Mouse (Mus musculus) myocyte (in vitro differentiated cells): ENCODE measurements around the gene Scgb1b15.
"Not testable (repeated sequence)": the region's sequence is repeated elsewhere in the genome, so short reads cannot be mapped to it uniquely, and the experiment has no call there.

ENCODE experiments used
- CEBPB ChIP-seq: IDR thresholded peaks from 2 replicates; pipeline ENCODE4 v1.6.1; 2011; ENCODE audit warnings: mild to moderate bottlenecking, moderate library complexity; ENCODE audit not compliant: poor library complexity, insufficient read depth, severe bottlenecking
- E2F4 ChIP-seq: IDR thresholded peaks from one replicate; pipeline ENCODE4 v1.6.1; 2011; ENCODE audit warnings: mild to moderate bottlenecking, control low read depth, moderate library complexity; ENCODE audit not compliant: insufficient read depth
- MAX ChIP-seq: IDR thresholded peaks from one replicate; pipeline ENCODE4 v1.6.1; 2011; ENCODE audit warnings: low read depth, mild to moderate bottlenecking, control low read depth
- MYOD1 ChIP-seq, 3 experiments: IDR thresholded peaks; one replicate each; pipeline ENCODE4 v1.6.1; 2011; ENCODE audit warnings: control low read depth in 2 of 3, low read depth in 2 of 3, mild to moderate bottlenecking in 2 of 3, moderate library complexity in 1 of 3; ENCODE audit not compliant: insufficient read length in 2 of 3, control insufficient read depth in 1 of 3
- MYOG ChIP-seq, 3 experiments: IDR thresholded peaks; one replicate each; pipeline ENCODE4 v1.6.1; 2011; ENCODE audit warnings: control low read depth in 2 of 3, low read depth in 2 of 3, mild to moderate bottlenecking in 2 of 3; ENCODE audit not compliant: insufficient read length in 2 of 3, control insufficient read depth in 1 of 3, insufficient read depth in 1 of 3
- POLR2A ChIP-seq: IDR thresholded peaks from one replicate; pipeline ENCODE4 v1.6.1; 2011; ENCODE audit warnings: low read depth, mild to moderate bottlenecking, control low read depth, moderate library complexity; ENCODE audit not compliant: insufficient read length
- POLR2AphosphoS2 ChIP-seq: IDR thresholded peaks from one replicate; pipeline ENCODE4 v1.6.1; 2011; ENCODE audit warnings: low read depth, control low read depth; ENCODE audit not compliant: insufficient read length
- SRF ChIP-seq: IDR thresholded peaks from one replicate; pipeline ENCODE4 v1.6.1; 2011; ENCODE audit warnings: low read depth; ENCODE audit not compliant: control insufficient read depth, insufficient read length
- TCF12 ChIP-seq: IDR thresholded peaks from one replicate; pipeline ENCODE4 v1.6.1; 2011; ENCODE audit warnings: mild to moderate bottlenecking, control low read depth; ENCODE audit not compliant: poor library complexity, insufficient read depth, severe bottlenecking
- TCF3 ChIP-seq: IDR thresholded peaks from one replicate; pipeline ENCODE4 v1.6.1; 2011; ENCODE audit warnings: low read depth, control low read depth; ENCODE audit not compliant: insufficient read length
- USF1 ChIP-seq: IDR thresholded peaks from one replicate; pipeline ENCODE4 v1.6.1; 2011; ENCODE audit warnings: low read depth, mild to moderate bottlenecking, control low read depth, moderate library complexity

DNA sequence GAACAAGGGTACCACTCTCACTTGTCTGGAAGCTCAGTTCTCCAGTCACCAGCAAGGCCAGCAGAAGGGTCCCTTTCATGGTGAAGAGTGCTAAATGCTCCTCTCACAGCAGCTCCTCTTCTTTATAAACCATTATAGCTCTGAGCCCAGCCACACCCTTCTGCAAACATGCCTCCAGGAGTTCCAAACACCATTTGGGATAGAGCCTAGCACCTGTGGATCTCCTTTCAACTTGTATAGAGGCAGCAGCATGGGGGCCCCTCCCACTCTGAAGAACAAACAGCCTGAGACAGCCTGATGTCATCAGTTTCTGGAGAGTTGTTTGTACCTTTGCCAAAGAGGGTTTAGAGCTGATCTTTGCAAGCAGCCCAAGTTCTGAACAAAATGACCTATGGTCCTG, 6.8 kb upstream of the Scgb1b15 start, which contains the start of gene Scgb2b15:
- TF ChIP-seq POLR2AphosphoS2; POLR2A; MAX; TCF3; MYOG (IDR thresholded peaks at IDR 0.05; ENCODE audit: control insufficient read depth in 1 of 3, insufficient read depth in 1 of 3, insufficient read length in 2 of 3, low read depth in 2 of 3); SRF; CEBPB; USF1; E2F4; TCF12; MYOD1 (IDR thresholded peaks at IDR 0.05; ENCODE audit: control insufficient read depth in 1 of 3, insufficient read length in 2 of 3, low read depth in 2 of 3): not testable (repeated sequence)
